Mouse (Mus musculus): Measurements from ENCODE around the gene Dnajc17.

Dnajc17 gene

DNA sequence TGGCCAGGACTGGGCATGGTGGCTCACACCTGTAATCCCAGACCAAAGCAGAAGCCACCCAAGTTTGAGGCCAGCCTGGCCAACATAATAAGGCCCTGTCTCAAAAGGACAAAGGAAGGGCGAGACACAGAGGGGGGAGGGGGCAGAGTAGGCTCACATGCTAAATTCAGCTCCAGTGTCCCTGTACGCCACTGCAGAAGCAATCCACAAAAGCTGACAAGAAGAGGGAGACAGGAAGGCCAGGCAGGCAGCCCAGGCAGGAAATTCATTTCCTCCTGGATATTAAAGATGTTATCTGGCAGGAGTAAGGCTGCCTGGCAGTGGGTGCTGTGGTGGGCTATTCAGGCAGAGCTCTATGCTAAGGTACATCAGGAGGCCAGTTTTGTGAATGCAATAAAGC, 47.3 kb downstream of the Dnajc17 start:
- no peak for DNase-seq (ENCODE audit: low read depth)

DNA sequence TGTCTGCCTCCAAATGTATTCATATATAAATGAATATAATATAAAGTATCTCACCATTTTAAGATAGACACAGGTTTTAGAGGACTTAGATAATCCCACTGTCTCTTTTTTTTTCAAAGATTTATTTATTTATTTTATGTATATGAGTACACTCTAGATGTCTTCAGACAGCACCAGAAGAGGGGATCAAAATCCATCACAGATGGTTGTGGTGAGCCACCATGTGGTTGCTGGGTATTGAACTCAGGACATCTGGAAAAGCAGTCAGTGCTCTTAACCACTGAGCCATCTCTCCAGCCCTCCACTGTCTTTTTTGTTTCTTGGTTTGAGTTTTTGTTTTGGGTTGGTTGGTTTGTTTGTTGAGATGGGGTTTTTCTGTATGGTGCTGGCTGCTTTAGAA, 50.8 kb downstream of the Dnajc17 start:
- peak; percentile 21 for DNase-seq (ENCODE audit: low read depth)

DNA sequence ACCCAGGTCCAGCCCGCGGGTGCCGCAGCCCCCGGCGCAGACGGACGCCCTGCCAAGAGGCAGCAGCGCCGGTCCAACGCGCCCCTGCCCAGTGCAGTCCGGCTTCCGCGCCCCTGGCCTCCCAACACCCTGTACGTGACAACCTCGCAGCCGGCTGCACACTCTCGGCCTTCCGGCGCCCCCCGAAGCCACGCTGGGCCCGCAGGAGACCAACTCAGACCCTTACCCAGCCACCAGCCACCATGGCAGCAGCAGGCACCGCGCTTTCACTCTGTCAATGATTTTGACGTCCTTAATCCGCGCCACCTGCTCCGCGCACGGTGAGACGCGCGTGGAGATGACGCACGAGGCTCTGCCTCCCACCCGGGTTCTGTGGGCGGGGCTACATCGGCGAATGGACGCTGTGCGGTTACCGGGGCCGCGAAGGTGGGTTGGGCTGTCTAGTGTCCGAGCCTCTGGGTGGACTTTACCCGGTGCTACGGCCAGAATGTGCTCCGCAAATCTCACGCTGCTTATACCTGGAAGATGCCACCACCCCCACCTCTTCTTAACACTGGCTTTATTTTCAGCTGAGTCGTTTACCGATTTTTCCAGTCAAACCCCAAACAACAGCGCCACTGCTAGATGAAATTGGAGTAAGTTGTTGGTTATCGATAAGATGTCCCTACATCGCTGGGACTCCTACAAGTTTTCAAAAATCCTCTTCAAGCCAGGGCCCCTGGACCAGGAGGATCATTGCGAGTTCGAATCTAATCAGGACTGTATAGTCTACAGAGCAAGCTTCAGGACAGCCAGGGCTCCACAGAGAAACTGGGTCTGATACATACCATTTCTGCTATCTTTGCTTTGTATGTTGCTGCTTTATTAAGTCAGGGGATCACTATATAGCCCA, 51.7 kb downstream of the Dnajc17 start, which contains the start of gene Rmdn3:
Gene Rmdn3, minus strand, starts transcription at position 354 of the 892 bp plus-strand sequence.
- peak; percentile 97 for DNase-seq (ENCODE audit: low read depth)

DNA sequence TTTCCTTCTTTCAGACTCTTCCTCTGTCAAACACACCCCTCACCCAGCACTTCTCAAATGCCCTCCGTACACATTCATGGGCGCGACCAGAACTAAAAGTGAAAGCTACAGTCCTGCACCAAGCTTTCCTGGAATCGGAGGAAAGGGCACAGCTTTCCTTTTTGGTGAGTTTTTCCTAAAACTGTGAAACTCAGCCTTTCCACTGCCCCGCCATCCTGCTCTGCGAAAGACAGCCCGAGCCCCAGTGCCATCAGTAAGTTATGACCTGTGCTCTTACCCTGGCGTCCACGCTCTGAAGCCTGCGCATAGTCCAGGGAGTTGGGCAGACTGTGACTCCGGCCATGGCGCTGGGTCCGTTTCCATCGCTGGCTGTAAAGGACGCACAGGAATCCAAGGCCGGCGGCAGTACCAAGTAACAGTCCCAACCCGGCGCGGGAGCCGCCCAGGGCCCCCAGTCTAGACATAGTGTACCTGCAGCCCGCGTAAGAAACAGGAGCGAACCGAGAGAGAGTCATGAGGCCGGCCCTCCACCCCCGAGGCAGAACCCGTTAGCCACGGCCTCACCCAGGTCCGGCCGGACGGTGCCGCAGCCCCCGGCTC, 52.4 kb downstream of the Dnajc17 start:
- peak; percentile 53 for DNase-seq (ENCODE audit: low read depth)

DNA sequence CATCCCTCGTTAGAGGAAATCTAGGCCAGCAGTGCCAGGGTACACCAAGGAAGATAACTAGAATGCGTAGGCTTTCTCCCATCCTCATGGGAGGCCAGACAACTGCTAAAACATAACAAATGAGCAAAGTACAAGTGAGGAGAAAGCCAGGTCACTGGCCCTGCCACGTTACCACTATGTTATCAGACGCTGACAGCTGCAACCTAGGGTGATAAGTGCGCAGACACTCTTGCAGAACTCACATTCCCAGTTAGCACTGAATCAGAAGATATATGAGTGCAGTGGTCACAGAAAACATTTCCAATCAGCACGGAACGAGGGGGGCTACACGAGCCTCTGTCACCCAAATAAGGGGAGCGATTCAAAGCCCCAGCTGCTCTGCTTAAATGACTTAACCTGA, 53.2 kb downstream of the Dnajc17 start:
- no peak for DNase-seq (ENCODE audit: low read depth)

DNA sequence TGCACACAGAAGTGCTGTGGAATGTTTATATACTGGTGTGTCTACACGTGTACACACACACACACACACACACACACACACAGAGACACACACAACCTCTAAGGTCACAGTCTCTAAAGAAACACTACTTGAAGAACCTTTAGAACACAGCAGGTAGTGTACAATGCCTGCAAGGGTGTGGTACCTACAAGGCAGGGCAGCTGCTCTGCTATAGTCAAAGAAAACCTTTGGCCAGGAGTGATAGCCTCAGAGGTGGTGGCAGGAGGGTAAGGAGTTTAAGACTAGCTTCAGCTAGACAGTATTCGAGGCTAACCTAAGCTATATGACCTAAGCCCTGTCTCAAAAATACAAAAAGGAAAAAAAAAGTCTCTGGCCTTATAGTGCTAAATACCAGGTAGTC, 53.9 kb downstream of the Dnajc17 start:
- DNase-seq (ENCODE audit: low read depth), result no peak

DNA sequence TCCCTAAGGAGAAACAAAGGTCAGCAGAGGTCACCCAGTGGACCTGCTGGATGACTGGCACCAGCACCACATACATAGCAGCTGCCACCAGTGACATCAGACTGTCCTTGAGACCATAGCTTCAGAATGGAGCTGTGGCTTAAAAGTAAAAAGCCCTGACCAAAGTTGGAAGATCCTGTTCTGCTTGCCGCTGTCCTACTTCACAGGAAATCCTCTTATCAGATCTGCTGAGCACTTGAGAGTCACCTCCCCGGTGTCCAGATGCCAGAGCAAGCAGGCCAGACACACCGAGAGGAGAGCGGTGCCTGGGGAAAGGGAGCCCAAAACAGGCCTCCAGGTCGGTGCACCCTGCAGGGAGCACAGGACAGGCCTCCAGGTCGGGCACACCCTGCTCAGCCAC, 56.3 kb downstream of the Dnajc17 start:
- no peak for DNase-seq (ENCODE audit: low read depth)

DNA sequence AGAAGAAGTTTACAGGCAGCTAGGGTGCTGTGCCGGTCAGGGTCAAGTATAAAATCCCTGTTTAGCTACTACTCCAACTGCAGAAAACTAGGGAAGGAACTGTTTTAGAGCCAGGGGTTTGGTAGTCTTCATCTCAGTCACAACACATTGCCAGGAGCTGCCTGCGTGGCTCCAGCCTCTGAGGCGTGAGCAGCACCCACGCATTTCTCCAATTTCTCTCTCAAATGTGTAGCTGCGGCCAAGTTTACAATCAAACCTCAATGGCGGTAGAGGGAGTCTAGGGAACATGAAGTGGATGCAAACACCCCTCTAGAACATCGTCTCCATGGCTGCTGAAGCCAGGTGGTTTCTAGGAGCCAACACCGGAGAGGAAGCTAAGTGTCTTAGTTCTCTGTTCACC, 60.8 kb downstream of the Dnajc17 start:
- no peak for DNase-seq (ENCODE audit: low read depth)

DNA sequence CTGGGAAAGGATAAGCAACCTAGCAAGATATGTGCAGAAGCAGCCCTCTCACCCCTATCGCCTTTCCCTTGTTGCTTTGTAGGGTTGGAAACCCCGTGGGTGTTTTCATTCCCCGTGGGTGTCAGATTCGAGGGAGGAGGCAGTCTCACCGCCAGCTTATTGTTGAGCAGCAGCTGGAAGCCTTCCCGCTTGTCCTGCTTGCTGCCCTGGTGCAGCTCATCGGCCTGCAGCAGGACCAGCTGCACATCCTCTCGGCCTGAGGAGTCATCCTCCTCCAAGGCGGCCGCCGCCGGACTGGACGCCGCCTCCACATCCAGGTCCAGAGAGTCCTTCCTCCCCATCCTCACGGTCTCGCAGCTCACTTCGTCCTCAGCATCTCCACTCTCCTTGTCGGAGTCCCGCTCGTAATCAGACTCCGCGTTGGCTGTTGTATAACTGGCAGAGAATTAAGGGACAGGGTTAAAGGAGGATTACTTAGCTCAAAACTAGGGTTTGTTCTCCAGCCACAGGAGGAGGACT, 61.4 kb downstream of the Dnajc17 start:
- no peak for DNase-seq (ENCODE audit: low read depth)

DNA sequence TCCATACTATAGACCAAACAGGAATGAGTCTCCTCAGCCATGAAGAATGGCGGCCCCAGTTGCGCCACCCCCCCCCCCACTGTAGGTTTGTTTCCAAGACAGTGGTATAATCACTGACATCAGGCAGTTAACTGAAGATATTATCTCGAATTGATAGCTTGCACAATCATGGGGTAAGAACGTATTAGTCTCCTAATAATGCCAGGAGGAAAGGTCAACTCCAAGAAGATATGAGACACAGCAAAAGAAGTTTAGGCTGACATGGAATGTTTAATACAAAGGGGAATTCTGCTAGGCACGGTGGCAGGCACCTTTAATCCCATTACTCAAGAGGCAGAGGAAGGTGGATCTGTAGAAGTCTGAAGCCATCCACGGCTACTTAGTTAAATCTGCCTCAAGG, 62.2 kb downstream of the Dnajc17 start:
- no peak for DNase-seq (ENCODE audit: low read depth)

DNA sequence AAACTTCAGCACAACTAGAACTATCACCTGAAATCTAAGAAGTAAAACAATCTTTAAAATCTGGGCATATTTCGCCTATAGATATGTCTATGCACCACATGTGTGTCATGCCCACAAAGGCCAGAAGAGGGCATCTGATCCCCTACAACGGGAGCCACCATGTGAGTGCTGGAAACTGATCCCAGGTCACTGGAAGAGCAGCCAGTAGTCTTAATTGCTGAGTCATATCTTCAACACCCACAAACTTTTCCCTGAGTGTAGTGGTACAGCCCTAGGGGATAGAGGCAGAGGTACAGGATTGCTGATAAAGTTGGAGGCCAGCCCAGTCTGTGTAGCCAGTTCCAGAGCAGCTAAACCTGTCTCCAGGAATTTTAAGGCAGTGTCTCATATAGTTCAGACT, 63.4 kb downstream of the Dnajc17 start:
- DNase-seq (ENCODE audit: low read depth), result peak; percentile 46

DNA sequence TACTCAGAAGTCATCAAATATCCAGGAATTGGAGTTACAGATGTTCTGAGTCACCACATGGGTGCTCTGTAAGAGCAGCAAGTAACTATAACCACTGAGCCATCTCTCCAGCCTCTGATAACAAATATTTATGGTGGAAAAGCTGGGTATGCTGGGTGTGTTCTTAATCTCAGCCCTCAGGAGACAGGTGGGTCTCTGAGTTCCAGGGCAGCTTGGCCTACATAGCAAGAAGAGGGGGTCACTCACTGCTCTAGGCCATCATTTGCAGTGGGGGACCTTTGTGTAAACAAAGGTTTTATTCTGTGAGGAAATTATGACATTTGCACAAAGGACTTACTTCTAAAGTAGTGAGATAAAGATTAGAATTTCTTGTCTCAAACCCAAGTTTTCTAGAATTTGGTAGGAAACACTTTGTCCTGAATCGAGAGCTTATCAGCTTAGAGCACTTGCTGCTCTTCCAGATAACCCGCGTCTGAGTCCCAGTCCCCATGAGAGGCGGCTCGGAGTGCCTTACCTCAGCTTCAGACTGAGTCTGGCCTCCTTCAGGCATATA, 72.2 kb downstream of the Dnajc17 start:
- no peak for DNase-seq (ENCODE audit: low read depth)

Measured in induced T-regulatory cell, adult 2 months (primary cell).